Mouse (Mus musculus) ZHBTc4 (cell line): ENCODE data around the gene Pfkfb3.
A peak's percentile ranks its signal among the peaks of the same experiment; 100 is the strongest.

Source experiments
- DNase-seq: peaks from one replicate; pipeline ENCODE4 v3.0.0-alpha.2; 2011; ENCODE audit warnings: low read depth, low spot score

The Pfkfb3 gene

GRCm38 (mm10) chr2:11429538-11429937, 124.3 kb downstream of the Pfkfb3 start:
- peak; percentile 65 for DNase-seq

- no peak for DNase-seq
Measured at GRCm38 (mm10) chr2:11428621-11429020, 125.3 kb downstream of the Pfkfb3 start.

DNA sequence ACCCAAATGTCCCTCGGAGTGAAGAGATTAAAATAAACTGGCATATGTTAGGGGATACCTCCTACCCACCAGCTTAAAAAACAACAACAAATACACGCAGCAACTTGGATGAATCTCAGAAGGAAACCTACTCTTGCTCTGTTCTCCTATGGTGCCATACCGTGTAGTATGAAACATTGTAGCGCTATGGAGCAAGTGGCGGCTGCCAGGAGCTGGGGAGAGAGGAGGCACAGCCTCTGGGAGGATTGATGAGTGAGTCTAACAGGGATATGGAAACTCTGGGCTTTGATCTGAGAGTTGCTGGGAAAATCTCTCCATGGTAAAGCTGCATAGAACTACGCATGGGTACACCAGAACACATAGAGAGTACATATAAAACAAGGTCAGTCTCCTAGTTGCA, 126.3 kb downstream of the Pfkfb3 start:
- no peak for DNase-seq

- DNase-seq, result no peak
Measured at GRCm38 (mm10) chr2:11426379-11426778, 127.5 kb downstream of the Pfkfb3 start.

DNA sequence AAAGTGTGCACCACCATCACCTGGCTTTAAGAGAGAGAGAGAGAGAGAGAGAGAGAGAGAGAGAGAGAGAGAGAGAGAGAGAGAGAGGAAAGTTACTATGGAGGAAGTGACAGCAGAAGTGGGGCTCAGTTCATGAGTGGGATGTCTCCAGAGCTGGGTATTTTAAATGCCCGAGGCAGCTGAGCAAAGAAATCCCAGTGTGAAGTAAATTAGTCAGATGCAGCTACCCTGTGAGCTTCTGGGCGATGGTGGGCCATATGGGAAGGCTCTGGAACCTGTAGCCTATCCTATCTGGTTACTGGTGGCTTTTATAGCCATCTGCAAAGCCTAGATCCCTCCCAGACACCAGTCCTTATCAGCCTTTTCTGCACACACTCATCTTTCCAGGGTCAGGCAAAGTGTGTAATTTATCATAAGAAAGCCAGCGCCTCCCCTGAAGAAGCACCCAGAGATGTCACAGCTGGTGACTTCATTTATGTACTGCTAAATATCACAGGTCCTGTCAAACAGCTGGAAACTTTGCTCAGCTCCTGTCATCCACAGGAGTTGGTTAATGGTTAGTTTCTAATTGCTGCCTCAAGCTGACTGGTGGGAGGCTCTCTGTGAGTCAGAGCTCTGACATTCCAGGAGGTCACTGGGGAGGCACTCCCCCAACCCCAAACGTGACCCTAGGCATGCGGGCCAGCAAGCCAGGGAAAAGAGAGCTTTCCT, 128.3 kb downstream of the Pfkfb3 start:
- no peak for DNase-seq

DNA sequence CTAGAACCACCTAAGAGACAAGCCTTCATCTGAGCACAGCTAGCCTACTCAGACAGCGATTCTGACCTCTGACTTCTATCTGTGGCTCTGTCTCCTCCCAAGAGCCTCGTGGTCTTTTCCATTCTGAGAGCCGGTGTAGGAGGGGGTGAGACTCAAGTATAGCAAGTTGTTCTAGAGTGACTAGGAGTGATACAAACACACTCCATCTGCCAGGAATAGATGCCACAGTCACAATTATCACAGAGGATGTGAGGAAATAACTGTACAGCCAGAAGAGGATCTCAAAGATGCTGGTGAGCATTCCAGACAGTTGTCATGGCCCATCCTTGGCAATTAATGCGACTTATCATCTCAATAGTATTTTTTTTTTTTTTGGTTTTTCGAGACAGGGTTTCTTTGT, 129.6 kb downstream of the Pfkfb3 start:
- no peak for DNase-seq

- no peak for DNase-seq
Measured at GRCm38 (mm10) chr2:11423421-11423820, 130.5 kb downstream of the Pfkfb3 start.

DNA sequence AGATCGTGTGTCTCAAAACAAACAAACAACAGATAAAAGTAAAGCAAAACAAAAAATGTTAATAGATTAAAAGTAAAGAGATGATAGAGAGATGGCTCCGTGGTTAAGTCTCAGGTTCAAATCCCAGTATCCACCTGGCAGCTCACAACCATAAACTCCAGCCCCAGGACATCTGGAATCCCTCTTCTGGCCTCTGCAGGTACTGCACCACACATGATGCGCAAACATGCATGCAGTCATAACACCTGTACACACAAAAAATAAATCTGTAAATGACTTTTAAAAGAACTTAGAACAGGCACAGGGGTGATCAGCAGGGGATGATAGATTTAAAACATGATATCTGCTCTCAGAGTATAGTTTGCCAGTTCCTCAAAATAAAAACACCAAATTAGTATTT, 131.5 kb downstream of the Pfkfb3 start:
- DNase-seq, result peak; percentile 41
